Mouse (Mus musculus) c-Kit-positive CD71-negative TER-119-negative erythroid progenitor cells, embryonic 14.5 days (primary cell): ENCODE measurements around the gene Nek6.
A peak's percentile ranks its signal among the peaks of the same experiment; 100 is the strongest.

Source experiments
- DNase-seq: peaks from one replicate; pipeline ENCODE4 v3.0.0-alpha.2; 2013; ENCODE audit warnings: low read depth

The Nek6 gene

DNA sequence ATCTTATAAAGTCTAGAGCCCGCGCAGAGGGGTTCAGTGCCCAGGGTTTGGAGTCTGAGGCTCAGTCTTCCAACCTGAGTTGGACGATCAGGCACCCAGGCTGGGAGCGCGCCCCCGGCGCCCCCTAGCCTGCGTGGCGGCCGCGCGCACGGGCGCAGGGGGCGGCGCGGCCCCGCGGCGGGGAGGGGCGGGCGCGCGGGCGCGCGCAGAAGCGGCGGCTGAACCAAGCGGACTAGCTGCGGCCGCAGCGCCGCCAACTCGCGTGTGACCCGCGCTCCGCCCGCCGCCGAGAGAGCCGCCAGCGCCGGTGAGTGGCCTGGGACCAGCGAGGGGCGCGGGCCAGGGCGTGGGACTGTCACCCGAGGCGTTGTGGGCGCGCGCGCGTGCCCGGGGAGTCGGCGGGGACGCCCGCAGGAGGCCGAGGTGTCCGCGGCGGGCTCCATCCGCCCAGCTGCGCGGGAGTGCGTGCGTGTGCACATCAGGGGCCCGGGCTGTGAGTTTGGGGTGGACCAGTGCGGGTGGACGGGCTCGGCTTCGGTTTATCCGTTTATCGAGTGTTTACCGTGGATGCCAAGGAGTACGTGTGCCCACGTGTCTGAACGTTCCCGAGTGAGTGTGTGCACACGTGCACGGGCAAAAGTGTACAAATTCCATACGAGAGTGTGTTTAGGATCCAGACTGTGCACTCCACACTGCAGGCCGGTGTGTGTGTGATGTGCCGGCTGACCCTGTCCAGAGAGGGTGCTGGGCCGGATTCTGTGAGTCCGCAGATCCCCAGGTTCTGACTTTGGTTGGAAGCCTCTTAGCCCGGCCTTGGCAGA is at the start of gene Nek6:
Gene Nek6 (plus strand): TSS at position 157 of the 821 bp plus-strand sequence.
- no peak for DNase-seq

DNA sequence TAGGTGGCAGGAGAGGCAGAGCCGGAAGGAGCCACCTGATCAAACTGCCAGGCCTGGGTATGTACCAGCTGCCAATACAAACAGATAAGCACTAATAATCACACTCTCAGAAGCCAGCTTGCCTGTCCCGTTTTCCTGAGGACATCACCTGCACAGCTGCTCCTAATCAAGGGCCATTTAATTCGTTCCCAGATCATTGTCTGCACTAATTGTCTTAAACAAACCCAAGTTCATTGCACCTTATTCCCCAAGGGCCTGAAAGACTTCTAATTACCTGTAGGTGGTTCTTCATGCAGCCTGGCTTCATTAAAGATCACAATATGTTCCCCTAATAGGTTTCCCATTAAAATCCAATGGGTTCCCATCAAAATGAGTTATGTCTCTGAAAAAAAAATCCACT is 49.1 kb upstream of the Nek6 start:
- no peak for DNase-seq

GRCm38 (mm10) chr2:38468845-38469244 is 42.6 kb upstream of the Nek6 start:
- DNase-seq, result no peak

DNA sequence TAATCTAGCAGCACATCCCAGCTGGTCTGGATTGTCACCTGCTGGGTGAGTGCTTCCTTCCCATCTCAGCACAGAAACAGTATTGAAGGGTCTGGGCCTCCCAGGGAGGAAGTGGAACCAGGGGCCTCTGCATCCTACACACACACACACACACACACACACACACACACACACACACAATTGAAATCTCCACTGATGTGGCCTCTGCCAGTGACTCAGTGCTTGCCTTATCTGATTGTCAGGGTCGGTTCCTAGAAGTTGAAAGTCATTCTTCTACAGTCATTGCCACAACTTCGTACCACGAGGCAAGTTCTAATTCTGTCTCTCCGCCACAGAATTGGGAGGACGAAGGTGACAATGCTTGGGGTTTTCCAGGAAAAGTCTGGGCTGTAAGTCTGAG is 39.7 kb upstream of the Nek6 start:
- DNase-seq, result peak; percentile 53

DNA sequence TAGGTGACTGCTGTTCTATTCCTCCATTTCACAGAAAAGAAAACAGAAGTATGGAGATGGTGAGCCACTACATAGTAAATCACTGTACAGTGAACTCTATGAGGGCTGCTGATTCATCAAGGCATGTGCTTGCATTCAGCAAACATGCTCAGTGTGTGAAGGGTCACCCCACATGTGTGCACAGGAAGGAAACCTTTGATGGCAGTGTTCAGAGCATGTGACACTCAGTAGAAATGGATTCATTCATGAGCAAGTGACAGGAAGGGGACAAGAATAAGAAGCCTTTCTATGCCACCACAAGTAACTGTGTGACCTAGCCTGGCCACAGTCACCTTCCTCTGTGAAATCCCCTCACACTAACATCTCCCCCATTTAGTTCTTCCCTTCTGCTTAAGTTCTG is 38.6 kb upstream of the Nek6 start:
- no peak for DNase-seq

GRCm38 (mm10) chr2:38476871-38477496 is 34.5 kb upstream of the Nek6 start:
- DNase-seq, result no peak

DNA sequence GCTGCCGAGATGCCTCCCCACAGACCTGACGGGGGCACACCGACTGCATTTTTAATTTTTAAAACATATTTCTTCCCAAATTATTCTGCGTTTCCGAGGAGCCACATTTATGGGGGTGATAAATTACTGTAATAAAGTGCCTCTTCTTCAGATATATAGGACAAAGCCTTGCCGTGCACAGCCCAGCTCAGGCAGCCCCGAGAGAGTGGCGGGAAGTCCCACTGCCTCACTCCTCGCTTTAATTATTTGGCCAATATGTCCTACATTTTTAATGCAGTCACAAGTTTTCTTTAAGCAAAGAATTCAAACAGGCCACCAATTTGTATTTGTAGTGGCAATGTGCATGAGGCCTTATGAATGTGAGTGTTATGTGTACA is 34.0 kb upstream of the Nek6 start:
- DNase-seq, result no peak

GRCm38 (mm10) chr2:38478683-38479082 is 32.8 kb upstream of the Nek6 start:
- no peak for DNase-seq

- DNase-seq, result no peak
These were observed 31.9 kb upstream of the Nek6 start for GRCm38 (mm10) chr2:38479541-38479940.

- peak; percentile 43 for DNase-seq
These were observed 30.2 kb upstream of the Nek6 start for GRCm38 (mm10) chr2:38481166-38481778.

DNA sequence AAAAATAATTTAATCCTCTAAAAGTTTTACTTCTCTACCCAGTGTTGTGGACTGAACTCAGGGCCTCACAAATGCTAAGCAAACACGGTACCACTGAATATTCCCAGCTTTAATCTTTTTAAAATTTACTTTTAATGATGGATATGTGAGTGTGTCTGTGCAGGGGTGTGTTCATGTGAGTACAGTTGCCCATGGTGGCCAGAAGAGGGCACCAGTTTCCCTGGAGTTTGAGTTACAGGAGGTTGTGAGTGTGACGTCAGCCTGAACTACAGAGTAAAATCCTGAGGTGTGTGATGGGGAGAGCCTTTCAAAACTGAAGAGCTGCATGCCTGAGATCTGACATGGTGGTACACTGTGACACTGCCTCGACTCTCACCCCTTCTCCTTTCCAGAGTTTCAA is 29.3 kb upstream of the Nek6 start:
- no peak for DNase-seq

GRCm38 (mm10) chr2:38483058-38483704 is 28.3 kb upstream of the Nek6 start:
- DNase-seq, result no peak

- no peak for DNase-seq
These were observed 26.9 kb upstream of the Nek6 start for GRCm38 (mm10) chr2:38484556-38484955.

- no peak for DNase-seq
These were observed 26.0 kb upstream of the Nek6 start for GRCm38 (mm10) chr2:38485409-38485808.

DNA sequence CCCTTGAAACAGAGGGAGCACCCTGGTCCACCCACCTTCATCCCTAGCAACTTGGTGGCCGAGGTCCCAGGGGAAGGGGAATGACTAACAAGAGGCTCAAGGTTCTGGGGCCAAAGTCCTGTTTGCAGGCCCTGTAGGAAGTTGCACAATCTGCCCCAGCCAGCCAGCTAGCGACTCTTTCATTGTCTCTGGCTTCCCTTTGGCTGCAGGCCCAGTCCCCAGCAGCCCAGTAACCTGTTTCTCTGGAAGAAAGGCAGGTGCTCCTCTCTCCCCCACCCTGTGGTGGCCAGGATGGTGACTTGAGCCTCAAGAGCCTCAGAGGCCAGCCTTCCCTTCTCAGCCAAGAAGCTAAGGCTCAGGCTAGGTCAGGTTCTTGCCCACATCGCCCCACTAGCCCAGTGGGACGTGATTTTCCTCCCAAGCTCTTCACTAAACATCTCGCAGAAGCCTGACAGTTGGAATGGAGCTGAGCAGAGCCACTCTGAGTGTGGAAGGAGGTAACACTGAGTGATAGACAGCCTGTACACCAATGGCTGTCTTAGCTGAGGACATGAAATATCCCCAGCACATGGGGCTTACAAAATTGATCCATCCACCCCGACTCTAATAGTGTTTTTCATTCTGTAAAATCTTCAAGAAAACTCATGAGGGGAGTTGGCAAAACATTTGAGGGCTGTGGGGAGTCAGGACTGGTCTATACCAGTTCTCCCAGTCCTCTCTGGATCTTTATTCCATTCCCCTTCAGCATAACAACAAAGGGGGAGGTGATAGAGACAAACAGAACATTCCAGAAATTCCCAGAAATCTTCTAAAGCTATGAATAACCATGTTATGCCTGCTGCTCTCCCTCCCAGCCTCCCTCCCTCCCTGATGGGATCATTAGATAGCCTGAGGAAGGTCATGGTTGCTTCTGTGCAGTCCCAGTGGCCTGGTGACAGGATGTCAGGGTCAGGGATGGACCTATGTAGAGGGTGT is 25.2 kb upstream of the Nek6 start:
- DNase-seq, result no peak

DNA sequence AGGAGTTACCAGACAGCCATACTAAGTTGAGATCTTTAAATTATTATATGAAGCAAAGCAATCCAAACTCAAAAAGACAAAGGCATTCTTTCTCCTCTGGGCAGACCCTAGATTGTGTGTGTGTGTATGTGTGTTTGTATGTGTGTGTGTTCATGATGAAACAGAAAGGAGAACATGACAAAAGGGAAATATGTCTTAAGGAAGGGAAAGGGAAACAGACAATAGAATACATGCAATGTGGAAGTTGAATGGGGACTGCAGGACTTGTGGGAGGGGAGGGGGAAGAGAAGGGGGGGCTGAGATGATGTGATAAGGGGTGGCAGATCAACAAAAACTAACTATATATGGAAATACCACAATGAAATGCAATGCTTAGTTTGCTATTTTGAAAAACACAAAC is 13.8 kb upstream of the Nek6 start:
- DNase-seq, result no peak

- no peak for DNase-seq
These were observed 9.8 kb upstream of the Nek6 start for GRCm38 (mm10) chr2:38501606-38502005.

- DNase-seq, result no peak
These were observed 9.3 kb upstream of the Nek6 start for GRCm38 (mm10) chr2:38502123-38502522.

- no peak for DNase-seq
These were observed 8.7 kb upstream of the Nek6 start for GRCm38 (mm10) chr2:38502747-38503146.

DNA sequence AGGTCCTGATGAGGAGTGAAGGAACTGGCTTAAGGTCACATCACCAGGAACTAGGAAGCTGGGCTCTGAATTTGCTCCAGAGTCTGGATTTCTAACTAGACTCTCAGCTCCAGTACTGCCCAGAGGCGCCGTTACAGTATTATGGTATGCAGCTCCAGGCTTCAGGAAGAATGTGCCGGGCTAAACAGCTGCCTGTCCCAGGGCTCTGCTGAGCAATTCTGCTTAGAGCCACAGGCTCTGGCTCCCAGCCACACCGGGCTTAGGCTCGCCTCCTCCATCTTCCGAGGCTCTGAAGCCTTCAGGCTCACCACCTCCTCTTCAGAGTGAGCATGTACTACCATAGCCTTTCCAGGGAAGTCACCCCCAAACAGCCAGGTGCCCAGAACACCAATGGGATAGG is 7.1 kb upstream of the Nek6 start:
- DNase-seq, result no peak

- DNase-seq, result no peak
These were observed 4.3 kb upstream of the Nek6 start for GRCm38 (mm10) chr2:38507181-38507580.
